Mouse (Mus musculus) fibroblast of lung, adult 2 months (primary cell): Measurements from ENCODE around the gene AV320801.
"Not testable (repeated sequence)": the region's sequence is repeated elsewhere in the genome, so short reads cannot be mapped to it uniquely, and the experiment has no call there.

Experiments used
- DNase-seq: peaks from one replicate; pipeline ENCODE4 v3.0.0-alpha.2; 2011; ENCODE audit warnings: low read depth

AV320801 gene

GRCm38 (mm10) chrX:135494288-135494687 is at the start of gene AV320801:
TSS of gene AV320801 (plus strand) at chrX:135494588.
- not testable (repeated sequence) for DNase-seq

GRCm38 (mm10) chrX:135464160-135464559 is 30.2 kb upstream of the AV320801 start:
- DNase-seq = not testable (repeated sequence)

GRCm38 (mm10) chrX:135481902-135482301 is 12.5 kb upstream of the AV320801 start:
- not testable (repeated sequence) for DNase-seq

GRCm38 (mm10) chrX:135483183-135483582 is 11.2 kb upstream of the AV320801 start:
- not testable (repeated sequence) for DNase-seq
